Mouse (Mus musculus) testis, postnatal 14 days (tissue): ENCODE measurements at regions not wholly inside any gene's neighbourhood (a gene's known extent, or its start where the extent isn't known, plus 50 kb on each side); places are given as distances from the start of the nearest gene placed in this dataset.
"Not testable (repeated sequence)": the region's sequence is repeated elsewhere in the genome, so short reads cannot be mapped to it uniquely, and the experiment has no call there.

ENCODE experiments used
- DNase-seq: peaks from one replicate; pipeline ENCODE4 v3.0.0; 2021; ENCODE audit warnings: low spot score

DNA sequence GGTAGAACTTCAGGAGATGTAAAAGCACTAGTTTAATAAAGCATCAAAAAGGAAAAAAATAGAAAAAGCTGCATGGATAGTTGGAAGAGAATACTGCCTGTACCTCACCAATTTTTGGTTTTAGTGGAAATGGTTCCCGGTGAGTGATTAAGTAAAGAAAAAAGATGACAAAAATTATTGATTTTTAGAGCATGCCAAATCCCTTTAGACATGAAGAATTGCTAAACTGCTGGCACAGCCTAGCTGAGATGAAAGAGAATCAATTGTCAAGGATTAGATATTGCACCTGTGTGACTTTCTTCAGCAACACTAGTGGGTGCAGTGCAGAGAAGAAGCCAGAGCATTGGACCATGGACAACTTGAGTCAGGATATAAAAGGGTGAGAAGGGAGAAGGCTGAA, 348.7 kb upstream of the Cpeb2 start:
- DNase-seq: no peak

DNA sequence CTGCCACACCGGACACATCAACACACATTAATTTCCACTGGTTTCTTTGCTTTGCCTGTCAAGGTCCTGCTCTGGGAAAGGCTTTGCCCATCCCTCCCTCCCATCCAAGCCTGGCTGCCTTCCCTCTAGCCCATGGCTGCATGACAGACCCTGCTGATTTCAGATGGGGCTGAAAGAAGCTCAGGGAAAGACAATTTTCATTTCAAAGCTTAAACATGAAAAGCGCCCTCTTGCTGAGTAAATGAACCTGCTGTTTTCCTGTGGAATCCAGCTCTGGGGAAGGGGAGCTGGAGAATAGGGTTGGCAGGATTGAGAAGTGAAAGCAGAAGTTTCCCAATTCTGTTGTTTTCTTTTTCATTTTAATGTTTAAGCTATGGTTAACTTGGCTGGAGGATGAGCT, 341.1 kb upstream of the Cpeb2 start:
- no peak for DNase-seq

DNA sequence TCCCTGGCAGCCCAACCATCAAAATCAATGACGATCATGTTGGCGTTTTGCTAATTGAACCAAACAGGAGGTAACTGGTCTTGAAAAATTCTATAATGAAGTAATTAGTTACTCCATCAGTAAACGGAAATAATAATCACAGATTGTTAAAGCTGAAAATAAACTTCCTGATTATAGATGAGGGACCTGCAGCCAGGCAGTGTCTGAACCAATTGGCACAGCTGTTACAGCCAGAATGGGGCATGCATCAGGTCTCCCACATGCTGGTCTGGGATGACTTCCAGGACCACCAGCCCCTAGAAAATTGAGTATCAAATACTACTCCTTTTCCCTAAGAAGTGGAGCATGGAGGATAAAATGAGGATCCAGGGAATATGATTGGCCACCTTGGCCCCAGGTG, 326.8 kb upstream of the Cpeb2 start:
- DNase-seq: no peak

DNA sequence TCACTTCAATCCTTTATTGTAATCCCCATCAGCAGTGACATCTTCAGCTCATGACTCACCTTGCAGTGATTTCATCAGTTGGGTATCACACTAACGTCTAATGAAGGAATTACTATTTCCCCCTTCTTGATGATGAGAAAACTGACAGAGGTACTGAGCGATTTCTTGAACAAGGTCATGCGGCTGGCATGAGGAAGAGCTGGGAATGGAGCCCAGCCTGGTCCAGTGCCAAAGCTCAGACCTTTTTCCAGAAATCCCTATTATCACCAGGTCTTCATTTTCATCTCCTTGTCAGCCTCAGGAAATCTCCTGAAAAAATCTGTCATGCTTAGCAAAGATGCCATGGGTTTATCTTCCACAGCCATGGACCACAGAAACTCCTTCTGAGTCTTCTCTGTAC, 313.6 kb upstream of the Cpeb2 start:
- DNase-seq: no peak

DNA sequence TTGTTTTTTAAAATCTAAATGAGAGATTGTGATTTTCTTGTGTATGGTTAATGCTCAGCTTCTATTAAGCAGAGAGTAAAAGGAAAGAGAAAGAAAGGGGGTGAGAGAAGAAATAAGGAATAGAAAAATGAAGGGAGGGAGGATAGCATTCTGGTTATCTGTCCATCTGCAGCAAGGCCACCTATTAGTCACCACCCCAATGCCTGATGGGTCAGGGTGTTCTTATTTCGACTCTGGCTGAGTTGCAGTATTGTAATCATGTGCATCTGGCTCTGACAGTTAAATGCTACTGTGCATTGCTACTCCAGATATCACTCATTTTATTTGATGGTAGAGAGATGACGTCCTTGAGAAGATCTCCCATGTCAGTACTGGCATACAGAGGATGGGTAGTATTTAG, 300.9 kb upstream of the Cpeb2 start:
- no peak for DNase-seq

DNA sequence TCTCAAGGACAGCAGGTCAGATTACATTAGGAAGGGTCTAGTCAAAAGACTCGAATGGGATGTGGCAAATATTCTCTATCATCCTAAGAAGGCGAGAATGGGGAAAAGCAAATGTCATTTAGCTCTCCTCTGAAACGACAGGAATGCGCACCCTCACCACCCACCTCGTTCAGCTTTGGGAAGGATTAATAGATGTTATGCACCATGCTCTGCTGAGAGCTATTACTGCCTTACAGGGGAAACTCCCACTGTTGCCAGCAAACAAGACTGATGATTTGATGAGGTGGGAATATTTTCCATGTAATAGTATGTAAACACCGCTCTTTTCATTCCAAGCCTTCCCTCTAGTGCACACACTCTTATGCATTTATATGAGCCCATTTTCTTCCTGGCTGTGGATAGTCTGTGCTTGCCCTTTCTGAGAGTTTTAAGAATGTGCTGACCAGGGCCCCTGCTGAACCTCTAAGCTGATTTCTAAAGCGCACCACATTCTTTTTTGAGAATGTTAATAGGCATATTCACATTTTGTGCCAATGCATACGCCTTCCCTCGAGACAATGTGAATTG, 273.6 kb upstream of the Cpeb2 start:
- no peak for DNase-seq

DNA sequence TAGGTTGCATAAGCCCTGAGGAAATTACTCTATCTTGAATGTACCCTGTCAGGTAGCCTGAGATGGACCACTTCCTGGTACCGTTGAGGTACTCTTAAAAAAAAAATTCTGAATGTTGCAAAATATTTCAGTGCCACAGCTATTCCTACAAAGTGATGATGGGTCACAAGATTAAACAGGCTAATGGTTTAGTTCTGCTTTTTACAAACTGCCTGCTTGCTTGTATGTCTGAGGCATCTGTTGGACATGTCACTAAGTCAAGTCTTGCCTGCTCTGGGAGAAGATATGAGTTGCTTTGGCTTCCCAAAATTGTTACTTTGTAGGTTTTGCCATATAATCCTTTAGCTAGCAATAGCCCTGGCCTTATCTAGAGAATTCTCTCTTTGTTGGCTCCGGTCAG, 266.0 kb upstream of the Cpeb2 start:
- not testable (repeated sequence) for DNase-seq

DNA sequence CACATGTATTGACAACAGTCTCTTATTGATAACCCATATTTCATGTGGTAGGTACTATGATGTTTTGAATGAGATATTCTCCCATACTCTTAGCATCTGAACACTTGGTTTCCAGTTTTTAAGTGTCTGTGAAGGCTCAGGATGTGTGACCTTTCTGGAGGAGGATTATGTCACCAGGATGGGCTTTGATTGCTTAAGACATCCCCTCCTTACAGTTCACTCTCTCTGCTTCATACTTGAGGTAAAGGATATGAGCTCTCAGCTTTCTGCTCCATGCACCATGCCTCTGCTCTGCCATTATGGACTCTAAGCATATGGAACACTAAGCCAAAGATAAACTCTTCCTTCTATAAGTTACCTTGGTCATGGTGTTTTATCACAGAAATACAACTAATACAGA, 263.8 kb upstream of the Cpeb2 start:
- DNase-seq: no peak

DNA sequence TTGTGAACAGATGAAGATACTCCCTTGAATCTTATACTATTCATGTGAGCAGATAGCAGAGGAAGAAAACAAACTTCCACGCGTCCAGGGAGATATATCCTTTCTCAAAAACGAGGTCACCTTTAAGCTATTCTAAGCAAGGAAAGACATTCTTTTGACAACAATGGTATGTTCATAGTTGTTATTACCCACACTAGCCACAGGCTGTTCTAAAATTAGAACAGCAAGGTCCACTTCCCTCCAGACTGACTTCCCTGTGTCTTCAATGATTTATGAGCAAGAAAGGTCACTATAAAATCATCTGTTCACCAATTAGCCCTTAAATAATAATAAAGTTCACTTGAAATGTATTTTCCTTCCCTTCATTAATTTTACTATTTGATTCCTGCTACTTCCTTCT, 263.3 kb upstream of the Cpeb2 start:
- no peak for DNase-seq

DNA sequence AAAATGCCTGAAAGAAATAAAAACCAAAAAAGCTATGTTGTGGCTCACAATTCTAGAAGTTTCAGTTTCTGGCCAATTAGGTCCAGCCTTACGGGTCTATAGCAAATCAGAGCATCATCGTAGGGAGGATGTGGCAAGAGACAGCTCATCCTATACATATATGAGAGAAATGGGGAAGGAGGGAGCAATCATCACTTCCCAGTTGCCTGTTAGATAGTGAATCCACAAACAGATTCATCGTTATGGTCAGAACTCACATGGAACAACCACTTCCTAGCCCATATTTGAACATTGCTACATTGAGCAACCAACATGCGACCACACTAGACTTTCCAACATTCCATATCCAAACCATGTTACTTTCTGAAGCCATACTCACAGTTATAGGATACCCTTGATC, 255.9 kb upstream of the Cpeb2 start:
- DNase-seq: no peak

DNA sequence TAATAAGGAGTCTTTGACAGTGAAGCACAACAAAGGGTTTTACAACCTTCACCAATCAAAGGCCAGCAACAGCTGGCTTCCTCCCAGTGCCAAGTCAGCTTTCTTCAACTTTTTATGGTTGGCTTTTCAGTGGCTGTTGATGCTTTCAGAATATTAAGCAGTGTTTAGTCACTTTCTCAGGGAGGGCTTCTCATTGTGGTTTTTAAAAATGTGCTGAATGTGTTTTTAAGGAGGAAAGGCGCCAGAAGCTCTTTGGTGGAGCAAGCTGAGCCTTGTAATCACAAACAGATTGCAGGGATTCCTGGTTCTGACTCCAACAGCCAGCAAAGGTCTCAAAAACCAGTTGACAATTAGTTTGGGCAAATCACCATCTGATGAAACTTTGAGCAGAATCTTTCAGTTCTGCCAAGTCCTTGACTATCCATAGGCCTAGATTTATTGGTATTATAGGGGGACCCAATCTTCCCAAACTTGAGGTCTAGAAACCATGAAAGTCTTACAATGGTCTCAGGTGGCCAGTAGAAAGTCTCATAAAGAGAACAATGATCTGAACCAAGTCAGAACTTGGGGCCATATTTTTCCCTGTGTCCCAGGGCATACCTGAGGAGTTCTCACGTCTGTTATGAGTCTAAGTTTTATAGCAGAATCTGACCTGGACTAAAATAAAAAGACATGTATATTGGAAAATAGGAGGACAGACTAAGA, 251.9 kb upstream of the Cpeb2 start:
- no peak for DNase-seq

DNA sequence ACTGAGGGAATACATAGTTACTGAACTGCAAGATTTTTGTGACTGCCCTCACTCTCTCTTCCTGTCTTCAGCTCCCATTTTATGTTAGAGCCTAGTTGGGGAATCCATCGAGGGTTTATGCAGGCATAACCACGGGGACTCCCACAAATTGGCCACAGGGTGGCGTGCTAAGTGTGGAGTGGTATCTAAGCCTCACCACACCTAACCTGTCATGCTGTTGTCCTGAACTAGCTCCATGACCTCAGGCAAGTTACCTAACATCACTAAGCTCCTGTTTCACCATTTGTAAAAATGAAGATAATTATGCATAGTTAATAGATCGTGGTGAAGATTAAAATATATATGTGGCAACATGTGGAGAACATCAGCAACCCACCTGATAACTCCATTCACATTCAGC, 246.8 kb upstream of the Cpeb2 start:
- DNase-seq: no peak

DNA sequence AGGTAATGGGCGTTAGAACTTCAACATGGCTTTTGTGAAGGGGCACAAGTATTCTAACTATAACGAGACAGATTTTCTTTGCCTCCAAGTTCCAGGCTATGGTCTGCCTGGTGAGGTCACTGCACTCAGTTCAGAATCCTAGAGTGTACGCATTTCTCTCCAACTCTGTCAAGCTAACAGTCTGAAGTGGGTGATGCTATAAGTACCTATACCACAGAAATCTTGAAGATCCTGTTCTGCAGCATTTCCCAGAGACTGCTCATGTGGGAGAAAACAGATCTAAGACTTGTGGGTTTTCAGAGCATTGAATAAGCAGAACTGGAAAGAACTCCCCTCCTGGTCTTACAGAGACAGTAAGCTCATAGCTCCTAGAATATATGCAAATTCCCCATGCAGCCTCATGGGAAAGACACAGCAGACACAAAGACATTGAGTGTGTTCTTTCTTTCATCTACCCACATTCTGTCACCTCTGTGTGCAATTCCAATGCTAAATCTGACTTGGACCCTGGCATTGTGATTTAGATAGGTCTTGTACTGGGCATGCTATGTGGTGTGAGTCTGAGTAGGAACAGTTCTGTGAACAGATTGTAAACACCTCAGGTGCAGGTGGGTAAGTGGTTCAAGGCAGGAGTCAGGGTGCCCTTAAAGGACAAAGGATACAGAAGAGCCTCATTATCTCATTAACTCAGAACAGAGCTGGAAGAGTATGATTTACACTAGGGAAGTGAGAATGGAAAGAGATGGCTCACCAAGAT, 245.1 kb upstream of the Cpeb2 start:
- DNase-seq: no peak

DNA sequence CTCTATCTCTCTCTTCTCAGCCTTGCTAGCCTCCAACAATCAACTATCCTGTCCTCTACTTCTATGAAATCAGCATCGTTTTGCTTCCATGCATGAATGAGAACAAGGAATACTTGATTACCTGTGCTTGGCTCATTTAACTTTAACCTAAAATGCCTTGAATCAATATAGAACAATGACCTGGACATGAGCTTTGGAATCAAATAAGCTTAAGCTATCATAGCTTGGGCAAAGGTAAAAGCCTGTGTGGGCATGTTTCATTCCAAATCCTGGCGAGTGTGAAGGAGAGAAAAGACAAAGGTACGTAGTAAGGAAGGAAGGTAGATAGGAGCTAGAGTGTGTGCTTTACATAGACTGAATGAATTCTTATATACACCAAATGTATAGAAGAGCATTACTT, 243.7 kb upstream of the Cpeb2 start:
- no peak for DNase-seq

DNA sequence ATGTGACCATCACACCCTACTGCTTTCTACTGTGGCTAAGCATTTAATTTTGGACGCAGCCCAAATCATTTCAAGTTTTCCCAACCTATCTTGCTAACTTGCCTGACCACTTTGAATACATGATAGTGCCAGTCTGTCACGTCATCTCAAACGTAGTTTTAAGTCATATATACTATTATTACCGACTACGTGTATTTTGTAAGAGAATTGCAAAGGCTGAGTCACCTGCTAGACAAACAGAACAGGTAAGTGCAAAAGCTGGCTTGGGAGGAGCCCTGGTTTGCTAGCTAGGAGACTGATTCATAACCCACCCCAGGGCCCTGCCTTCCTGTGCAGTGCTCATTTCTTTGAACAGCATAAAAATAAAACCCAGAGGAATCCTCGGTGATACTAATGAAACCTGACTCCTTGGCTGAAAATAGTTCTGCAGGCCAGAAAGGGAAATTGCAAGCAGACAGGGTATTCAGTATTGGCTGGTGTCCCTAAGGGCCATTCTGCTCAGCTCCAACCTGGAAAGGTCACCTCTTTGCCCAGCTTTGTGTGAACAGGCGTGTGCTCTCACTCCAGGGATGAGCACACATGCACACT, 208.9 kb upstream of the Cpeb2 start:
- DNase-seq: no peak

DNA sequence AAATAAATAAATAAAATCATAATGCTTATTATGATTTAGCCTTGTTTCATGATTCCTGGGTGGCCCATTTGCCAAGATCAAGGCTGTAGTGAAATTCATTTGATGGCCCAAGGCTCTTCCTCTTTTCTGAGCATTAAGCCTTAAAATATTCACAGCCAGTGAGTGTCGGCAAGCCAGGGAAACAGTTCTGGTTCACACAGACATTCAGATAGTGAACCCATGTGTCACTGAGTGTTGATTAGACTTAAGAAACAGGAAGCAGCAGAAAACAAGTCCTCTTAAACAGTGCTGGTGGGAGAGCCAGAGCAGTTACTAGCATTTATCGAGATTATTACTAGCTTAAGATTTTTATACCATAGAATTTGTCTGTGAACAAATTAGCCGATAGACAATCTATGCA, 201.7 kb upstream of the Cpeb2 start:
- DNase-seq: no peak

DNA sequence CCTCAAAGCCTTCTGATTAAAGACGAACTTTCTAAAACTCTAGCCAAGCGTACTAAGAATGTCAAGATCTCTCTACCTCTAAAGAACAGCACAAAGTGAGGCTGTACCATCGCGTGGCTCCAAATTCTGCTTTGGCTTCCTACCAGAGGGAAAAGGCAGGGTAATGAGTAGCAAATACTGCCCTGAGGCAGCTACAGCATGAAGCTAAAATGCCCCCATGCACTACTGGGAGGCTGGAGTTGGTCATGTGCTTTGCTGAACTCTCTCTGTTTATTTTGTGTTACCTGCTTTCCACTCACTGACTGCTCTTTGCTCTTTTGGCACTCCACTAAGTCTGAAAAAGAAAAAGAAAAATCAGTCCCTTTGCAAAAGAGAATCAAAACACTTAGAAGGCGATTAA, 201.1 kb upstream of the Cpeb2 start:
- no peak for DNase-seq

DNA sequence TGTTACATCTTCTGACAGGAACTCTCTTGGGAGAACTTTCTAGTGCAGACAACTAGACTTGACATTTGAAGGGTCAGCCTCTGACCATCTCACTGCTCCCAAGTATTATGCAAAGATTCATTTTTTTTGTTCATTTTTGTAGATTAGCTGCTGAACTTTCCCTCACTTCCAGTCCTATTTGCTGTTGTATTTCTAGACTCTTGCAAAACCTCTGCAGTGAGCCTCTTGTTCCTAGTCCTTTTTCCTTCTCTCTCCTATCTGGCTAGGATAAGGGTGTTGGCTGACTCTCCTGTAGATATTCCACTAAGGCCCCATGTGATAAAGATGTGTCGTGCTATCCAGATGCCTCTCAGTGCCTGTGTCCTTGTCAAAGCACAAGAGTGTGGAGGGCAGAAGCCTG, 198.5 kb upstream of the Cpeb2 start:
- no peak for DNase-seq

DNA sequence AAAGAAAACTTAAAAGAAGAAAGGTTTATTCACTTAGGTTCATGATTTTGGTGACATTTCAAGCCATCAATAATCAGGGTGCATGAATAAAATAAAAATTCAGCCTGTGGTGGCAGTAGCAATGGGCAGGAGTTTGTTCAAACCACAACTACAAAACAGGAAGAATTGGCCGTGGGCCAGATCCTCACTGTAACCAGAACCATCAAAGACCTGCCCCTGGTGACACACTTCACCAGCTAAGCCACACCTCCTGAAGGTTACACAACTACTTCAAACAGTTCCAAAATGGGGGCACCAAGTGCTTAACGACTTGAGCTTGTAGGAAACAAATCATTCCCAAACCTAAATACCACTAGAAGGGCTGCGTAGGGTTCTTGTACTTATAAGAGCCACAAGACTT, 195.4 kb upstream of the Cpeb2 start:
- DNase-seq: no peak

DNA sequence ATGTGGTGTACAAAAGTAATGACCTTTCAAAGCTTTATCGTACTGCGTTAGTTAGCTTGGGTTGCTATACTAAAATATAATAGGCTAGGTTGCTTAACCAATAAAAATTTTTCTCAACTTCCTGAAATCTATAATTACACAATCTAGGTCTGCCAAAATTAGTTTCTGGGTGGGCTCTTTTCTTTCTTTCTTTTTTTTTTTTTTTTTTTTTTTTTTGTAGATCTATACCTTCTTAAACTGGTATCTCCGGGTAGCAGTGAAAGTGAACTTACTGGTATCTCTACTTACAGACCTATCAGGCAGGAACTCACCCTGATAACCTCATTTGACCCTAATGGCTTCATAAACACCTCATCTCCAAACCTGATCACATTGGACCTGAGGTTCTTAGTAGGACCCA, 193.4 kb upstream of the Cpeb2 start:
- DNase-seq: no peak

DNA sequence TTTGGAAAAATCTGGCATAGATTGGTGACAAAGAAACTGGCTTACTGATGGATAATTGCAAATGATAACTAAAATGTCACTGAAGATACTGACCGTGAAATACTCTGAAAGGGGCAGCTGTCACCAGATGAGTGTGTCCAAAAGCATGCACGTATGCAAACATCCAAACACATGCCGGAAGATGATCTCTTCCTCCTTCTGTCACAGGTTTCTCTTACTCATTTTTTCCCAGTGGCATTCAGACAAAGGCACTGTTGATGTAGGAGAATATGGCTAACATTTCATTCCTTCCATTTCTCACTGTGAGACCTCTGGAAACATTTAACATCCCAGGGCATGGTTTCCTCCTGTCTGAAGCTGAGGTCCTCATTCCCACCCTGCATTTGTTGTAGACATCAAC, 190.4 kb upstream of the Cpeb2 start:
- DNase-seq: no peak

DNA sequence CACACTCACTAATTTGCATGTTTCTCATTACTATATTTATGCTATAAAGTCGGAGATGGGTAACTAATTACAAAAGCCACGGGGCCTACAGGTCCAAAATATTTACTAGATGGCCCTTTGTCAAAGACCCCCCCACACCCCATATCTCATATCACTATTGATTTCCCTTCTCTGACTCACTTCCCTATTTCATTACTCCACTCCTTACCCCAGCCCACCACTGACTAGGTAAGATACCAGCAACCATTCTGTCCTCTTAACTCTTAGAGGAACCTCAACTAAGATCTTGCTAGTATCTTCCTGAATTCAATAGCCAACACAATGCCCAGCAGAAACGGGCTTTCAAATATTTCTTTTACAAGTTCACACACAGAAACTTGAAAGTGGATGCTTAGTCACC, 187.1 kb upstream of the Cpeb2 start:
- no peak for DNase-seq

DNA sequence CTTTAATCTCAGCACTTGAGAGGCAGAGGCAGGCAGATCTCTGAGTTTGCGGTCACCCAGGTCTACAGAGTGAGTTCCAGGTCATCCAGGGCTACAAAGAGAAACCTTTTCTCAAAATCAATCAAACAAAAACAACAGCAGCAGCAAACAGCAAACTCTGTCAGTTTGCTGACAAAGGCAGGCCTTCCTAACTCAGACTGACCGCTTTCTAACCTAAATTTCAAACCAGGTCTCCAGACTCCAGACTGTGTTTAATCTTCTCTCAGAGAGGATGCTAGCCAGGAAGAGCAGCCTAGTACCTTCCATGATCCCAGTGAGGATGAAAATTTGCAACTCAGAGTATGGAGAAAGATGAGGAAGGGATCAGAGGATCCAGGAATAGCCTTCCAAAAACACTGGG, 185.7 kb upstream of the Cpeb2 start:
- DNase-seq: no peak
